7 mouse cellular contexts compared by ENCODE assay signal in the genomic region with DNA sequence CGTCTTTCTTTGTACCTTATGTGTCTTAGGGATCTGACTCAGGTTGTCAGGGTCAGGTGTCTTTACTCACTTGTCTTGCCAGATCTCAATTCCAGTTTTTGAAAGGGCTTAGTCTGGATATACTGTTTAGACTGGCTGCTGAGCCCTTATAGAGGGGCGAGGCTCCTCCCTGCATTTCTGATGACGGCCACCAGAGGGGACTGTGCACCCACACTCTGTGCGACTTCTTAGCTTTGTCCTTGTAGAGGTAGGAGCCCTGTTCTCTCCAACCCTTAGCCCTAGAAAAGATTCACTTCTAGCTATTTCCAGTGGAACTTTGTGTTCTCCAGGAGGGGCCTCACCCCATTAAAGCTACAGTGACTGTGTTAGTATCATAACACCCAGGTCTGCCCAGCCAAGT.
A peak's percentile ranks its signal among the peaks of the same experiment; 100 is the strongest.
DNase-seq lines count a peak whose midpoint lies in the region; ATAC-seq lines count a peak whose summit lies in the region.

No protein-coding gene starts in this region.

- DNase-seq in adrenal gland, adult 18-20 months (ENCODE audit: low spot score in 2 of 2): peak; percentile 80 to 84
- DNase-seq in embryo, embryonic 10 days (ENCODE audit: low spot score): peak; percentile 83
- DNase-seq in naive thymus-derived CD4-positive, alpha-beta T cell, adult 2 months (ENCODE audit: low read depth): peak; percentile 91
- peak; percentile 67 to 85 for DNase-seq in spleen, postnatal 4 days (ENCODE audit: low spot score in 2 of 2)

- no peaks in the 10 kb centered on the region for H3K36me3 ChIP-seq in kidney, embryonic 15.5 days
- no peaks in the 10 kb centered on the region for H3K36me3 ChIP-seq in limb, embryonic 15.5 days

- H3K9ac ChIP-seq in kidney, embryonic 15.5 days: no peak overlapping the region
- no peak overlapping the region for H3K9ac ChIP-seq in limb, embryonic 15.5 days

- H3K4me2 ChIP-seq in kidney, embryonic 15.5 days: no peak overlapping the region
- H3K4me2 ChIP-seq in limb, embryonic 15.5 days: no peak overlapping the region

- H3K27ac ChIP-seq in kidney, embryonic 15.5 days: no peak overlapping the region
- H3K27ac ChIP-seq in limb, embryonic 15.5 days: no peak overlapping the region

- peak; percentile 85 for ATAC-seq in granulocyte monocyte progenitor cell, adult 5-6 weeks (replicated peaks; ENCODE audit: poor library complexity, severe bottlenecking)
- peak; percentile 59; the same call in 1 of the 2 replicates for ATAC-seq in kidney, embryonic 15.5 days (replicated peaks; ENCODE audit: low FRiP score)
- 0 out of 2 replicates have a peak, but pooled peaks have one; percentile 67 for ATAC-seq in limb, embryonic 15.5 days (ENCODE audit: insufficient number of reproducible peaks, low FRiP score, low TSS enrichment, low read depth)

- H3K4me3 ChIP-seq in kidney, embryonic 15.5 days (replicated peaks): no peak overlapping the region
- no peak overlapping the region for H3K4me3 ChIP-seq in limb, embryonic 15.5 days

- H3K9me3 ChIP-seq in kidney, embryonic 15.5 days (replicated peaks): no peaks in the 10 kb centered on the region
- no peaks in the 10 kb centered on the region for H3K9me3 ChIP-seq in limb, embryonic 15.5 days

- H3K27me3 ChIP-seq in kidney, embryonic 15.5 days: no peaks in the 10 kb centered on the region
- no peaks in the 10 kb centered on the region for H3K27me3 ChIP-seq in limb, embryonic 15.5 days

- H3K4me1 ChIP-seq in kidney, embryonic 15.5 days: peaks cover 39% of the 10 kb centered on the region
- H3K4me1 ChIP-seq in limb, embryonic 15.5 days: peaks cover 9% of the 10 kb centered on the region; the same call in 1 of the 2 replicates

- 5% methylated on average over 4 of the region's 4 CpGs for WGBS in kidney, embryonic 15.5 days
- WGBS in limb, embryonic 15.5 days: 8% methylated on average over 4 of the region's 4 CpGs
